Mouse (Mus musculus): ENCODE results near the gene Dido1. TPM values are rescaled to one million over a fixed set of nuclear protein-coding genes. Genes with fewer than 3 reads are reported as not detected.
A peak's percentile ranks its signal among the peaks of the same experiment; 100 is the strongest.

Gene Dido1
- total RNA-seq (2021) (10 to 100 TPM; 36.6 to 38.6 TPM), polyA plus RNA-seq (2012; rRNA removed) (7.3 and 8.7 TPM in 2 replicates)
- long read RNA-seq, full-length matches to known transcripts, result 3 of 12 reads
- long read RNA-seq, partial matches to known transcripts, result 0 of 12 reads
- long read RNA-seq, other reads (novel, unspliced or antisense), result 9 of 12 reads

DNA sequence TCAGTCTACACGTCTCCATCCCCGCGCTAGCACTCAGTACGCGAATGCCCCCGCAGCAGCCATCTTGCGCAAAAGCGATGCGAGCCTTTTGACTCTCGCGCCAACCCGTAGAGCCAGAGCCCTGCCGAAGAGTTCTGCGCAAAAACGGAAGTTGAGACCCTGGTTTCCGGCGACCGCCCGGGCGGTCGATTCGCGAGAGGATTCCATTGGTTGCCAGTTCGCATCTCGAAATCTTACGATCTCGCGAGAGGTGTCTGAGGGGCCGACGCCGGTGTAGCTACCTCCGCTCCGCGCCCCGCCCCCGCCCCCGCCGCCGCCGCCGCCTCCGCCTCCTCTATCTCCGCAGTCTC, at the start of gene Dido1, which contains the start of gene Gid8:
Gene Dido1 (minus strand): TSS at position 77 of the 350 bp plus-strand sequence.
Gene Gid8 (plus strand): TSS at position 195 of the 350 bp plus-strand sequence.
- peak; percentile 98 for DNase-seq

GRCm38 (mm10) chr2:180758513-180759263, 48.9 kb upstream of the Dido1 start:
- no peak for DNase-seq

DNA sequence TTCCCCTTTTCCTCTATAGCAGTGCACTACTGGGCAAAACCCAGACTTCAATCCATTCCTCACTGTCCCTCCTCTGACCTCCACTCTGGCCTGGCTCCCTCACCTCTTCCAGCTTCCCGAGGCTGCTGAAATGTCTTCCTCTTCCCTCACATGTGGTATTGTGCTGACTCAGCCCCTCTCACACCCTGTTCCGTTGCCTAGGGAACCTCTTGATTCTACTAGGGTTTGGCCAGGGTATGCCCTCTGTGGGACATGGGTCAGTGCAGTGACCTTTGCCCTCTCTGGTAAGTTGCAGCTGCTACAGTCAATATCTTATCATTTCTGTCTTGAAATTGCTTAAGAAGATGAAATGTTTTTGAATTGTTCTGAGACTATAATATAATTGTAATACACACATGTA, 47.0 kb upstream of the Dido1 start:
- no peak for DNase-seq

DNA sequence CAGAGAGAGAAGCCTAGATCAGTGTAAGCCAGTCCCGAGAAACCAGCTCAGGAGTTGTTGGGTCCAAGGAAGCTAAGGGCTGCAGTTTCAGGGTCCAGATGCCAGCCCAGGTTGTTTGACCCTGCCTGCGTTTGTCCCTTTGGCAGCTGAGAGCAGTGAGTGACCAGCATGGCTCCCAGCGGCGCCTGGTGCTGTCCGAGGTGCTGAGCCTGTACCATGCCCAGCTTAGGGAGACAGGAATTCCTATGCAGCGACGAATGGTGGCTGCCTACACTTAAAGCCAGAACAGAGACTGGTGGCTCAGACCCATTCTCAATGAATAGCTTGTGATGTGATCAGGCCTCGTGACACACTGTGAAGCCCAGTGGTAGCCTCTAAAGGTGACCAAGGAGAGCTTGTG, 46.1 kb upstream of the Dido1 start:
- peak; percentile 50 for DNase-seq

GRCm38 (mm10) chr2:180754976-180755688, 45.3 kb upstream of the Dido1 start:
- no peak for DNase-seq

GRCm38 (mm10) chr2:180748904-180749303, 39.1 kb upstream of the Dido1 start:
- no peak for DNase-seq

- no peak for DNase-seq
Observed at GRCm38 (mm10) chr2:180746569-180747192, 36.9 kb upstream of the Dido1 start.

- peak; percentile 81 for DNase-seq
Observed at GRCm38 (mm10) chr2:180745248-180745927, 35.6 kb upstream of the Dido1 start.

DNA sequence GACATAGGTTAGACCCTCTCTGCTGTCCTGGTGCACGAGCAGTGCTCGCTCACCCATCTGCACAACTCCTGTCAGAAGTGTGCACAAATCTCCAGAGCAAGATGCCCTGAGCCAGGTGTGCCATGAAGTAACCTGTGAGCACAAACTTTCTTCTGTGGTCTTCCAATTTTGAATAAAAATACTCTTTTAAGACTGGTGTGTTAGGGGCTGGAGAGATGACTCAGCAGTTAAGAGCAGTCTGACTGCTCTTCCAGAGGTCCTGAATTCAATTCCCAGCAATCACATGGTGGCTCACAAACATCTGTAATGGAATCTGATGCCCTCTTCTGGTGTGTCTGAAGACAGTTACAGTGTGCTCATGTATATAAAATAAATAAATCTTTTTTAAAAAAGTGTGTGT, 33.5 kb upstream of the Dido1 start:
- DNase-seq, result no peak

GRCm38 (mm10) chr2:180742820-180743219, 33.0 kb upstream of the Dido1 start:
- no peak for DNase-seq

DNA sequence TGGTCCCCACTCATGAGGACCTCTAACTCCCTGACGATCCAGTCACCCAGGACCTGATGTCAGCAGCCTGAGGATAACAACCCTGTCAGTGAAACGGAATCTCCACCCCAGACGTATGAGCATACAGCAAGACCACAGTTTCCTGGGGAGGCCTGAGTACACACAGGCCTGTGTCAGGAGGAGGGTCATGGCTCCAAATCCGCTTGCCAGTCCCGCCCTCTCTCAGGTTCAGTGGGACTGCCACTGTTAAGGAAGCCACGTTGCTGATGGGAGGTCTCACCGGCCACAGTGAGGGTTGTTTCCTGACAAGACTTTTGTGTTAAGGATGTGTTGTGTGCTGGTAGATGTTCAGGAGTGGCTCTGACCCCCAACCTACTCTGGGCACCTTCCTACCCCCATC, 31.6 kb upstream of the Dido1 start:
- DNase-seq, result no peak

- no peak for DNase-seq
Observed at GRCm38 (mm10) chr2:180740349-180740748, 30.6 kb upstream of the Dido1 start.

- DNase-seq, result no peak
Observed at GRCm38 (mm10) chr2:180737984-180738383, 28.2 kb upstream of the Dido1 start.

GRCm38 (mm10) chr2:180735232-180735631, 25.4 kb upstream of the Dido1 start:
- DNase-seq, result no peak

DNA sequence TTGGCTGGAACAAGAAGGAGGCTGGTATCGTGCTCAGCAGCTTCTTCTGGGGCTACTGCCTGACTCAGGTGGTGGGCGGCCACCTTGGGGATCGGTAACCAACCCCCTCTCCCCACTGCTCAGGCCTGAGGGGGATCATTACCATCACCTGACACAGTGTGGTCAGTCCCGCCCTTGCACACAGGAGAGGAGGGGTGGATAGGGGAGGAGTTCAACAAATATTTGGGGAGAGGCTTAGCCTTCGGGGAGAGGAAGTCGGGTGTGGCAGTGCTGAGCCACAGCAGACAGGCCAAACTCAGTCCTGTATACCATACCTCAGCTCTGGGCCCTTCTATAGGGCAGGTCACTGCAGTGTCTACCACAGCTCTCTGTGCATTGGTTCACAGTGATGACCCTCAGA, 22.2 kb upstream of the Dido1 start:
- DNase-seq, result no peak

- DNase-seq, result peak; percentile 41
Observed at GRCm38 (mm10) chr2:180731036-180731435, 21.2 kb upstream of the Dido1 start.

DNA sequence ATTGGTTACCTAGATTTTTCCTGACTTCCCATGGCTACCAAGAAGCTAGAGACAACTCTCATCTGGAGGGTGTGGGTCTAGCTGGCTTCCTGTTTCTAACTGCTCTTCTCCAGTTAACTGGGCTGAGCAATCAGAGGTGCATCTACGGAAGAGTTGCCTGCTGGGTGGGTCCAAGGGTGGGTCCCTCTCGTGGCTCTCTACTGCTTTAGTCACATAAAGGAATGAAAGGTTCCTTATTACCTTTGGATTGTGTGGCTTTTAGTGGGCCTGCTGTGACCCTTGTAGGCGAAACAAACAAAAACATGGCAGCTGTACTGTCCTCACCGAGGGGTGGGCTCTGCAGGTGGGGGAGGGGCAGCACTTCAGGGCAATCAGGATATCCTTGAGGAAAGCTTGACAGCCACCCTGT, 17.8 kb upstream of the Dido1 start:
- DNase-seq, result no peak

GRCm38 (mm10) chr2:180726658-180727442, 17.1 kb upstream of the Dido1 start:
- DNase-seq, result no peak

DNA sequence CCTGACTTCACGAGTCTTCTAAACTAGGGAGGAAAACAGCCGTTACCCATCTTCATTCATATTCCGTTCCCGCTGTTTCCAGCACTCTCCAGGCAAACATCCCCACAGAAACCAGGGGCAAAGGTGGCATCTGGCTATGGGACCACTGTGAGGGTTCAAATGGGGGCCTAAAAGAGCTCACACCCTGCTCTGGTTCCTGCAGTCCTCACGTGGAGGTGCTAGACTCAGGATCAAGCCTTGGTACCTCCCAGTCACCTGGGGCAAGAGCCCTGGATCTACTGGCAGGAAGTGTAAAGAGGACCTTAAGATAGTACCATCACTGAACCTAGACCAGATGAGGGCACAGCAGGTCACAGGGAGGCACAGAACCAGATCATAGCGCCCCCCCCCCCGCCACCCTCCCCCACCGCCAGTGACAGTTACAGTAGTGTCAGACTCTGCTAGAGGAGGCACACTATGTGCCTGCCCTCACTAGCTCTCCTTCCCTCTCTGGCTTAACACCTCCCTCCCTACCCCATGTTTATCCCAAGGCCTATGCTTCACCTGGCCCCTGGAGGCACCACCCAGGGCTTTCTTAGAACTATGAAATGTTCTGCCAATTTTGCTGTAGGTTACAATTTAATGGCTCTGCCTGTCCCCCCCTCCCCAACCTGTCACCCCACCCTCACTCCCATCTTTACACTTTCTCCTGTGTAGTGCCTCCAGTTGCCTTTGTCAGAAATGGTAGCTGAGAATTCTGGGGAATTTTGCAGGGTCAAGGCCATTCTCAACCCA, 16.2 kb upstream of the Dido1 start:
- DNase-seq, result no peak

DNA sequence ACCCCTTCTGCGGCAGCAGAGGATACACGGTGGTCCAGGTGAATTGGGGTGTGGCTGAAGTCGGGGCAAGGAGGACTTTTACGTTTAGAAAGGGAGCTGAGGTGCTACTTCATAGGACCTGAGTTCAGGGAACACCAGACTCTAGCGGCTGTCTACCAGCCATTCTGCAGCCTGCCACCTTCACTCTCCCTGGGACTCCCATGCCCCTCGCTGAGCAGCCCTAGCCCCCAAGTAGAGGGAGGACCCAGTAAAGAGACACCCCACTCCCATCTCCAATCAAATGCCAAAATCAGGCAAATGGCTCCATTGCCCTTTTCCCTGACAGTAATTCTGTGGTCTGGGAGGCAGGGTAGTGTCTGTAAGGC, 15.6 kb upstream of the Dido1 start:
- DNase-seq, result no peak

Data from adrenal gland, adult 2 months (tissue).